Mouse (Mus musculus): ENCODE results near the gene Samd4.

- no peak for TF ChIP-seq CTCF (IDR thresholded peaks at IDR 0.05; ENCODE audit: low read depth, low read length)
- TF ChIP-seq POLR2A (IDR thresholded peaks at IDR 0.05; ENCODE audit: extremely low read depth, insufficient read depth, low read length) = no peak
Observed at GRCm38 (mm10) chr14:46914356-46914755, 31.7 kb downstream of the Samd4 start.
